Mouse (Mus musculus): Measurements from ENCODE around the gene Tsks. TPM values are rescaled to one million over a fixed set of nuclear protein-coding genes. Genes with fewer than 3 reads are reported as not detected.

Gene Tsks
- total RNA-seq, 2 experiments from 2014 or later, result 2.6 to 2.8 TPM

DNA sequence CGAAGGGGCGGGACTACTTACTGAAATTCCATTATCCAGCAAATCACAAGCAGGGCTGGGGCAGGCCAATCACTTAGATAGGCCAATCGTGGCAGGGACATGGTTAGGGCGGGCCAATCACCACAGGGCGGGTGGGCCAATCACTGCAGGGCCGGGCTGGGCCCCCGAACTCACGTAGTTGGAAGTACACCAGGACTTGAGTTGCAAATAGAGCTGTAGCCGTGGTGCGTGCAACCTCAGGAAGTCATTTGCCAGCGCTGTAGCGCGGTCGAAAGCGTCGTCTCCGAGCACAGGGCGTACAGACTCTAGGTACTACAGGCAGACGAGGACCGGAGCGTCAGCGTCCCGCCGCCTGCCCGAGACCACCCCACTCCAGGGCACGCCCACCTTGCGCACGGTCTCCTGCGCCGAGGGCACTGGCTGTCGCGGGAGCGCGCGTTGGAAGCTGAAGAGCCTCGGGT, 27.3 kb downstream of the Tsks start:
- DNase-seq (ENCODE audit: low spot score in 2 of 2), result peak; percentile 85 to 96
- intact Hi-C loops (cut with DNase I), result loop anchor here (5.0 kb wide), 1 partner anchor 43 kb away; the partner anchor contains the start of gene Ap2a1

DNA sequence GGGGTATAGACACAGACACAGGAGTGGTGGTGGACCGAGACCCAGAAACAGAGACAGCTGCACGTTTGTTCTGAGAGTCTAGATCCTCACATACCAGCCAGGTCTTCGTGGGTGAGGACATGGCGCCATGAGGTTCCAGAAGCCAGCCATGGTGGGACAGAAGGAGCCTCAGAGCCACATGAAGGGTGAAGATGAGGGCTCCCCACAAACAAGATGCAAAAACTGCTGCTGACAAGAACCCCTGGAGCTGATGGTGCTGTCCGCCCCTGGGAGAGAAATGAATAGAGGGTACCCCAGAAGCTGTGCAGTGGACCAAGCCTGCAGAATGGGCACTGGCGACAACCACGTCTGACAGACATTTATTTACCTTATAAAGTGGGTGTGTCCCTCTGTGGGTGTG, 28.1 kb downstream of the Tsks start:
- DNase-seq (ENCODE audit: low spot score in 2 of 2), result no peak
- intact Hi-C loops (cut with DNase I), result loop anchor here (5.0 kb wide), 1 partner anchor 44 kb away; the partner anchor contains the start of gene Ap2a1

- intact Hi-C loops (cut with DNase I), result loop anchor here (5.0 kb wide), 1 partner anchor 46 kb away; the partner anchor contains the start of gene Ap2a1
- DNase-seq (ENCODE audit: low spot score in 2 of 2), result no peak
Observed at GRCm38 (mm10) chr7:44973415-44974130, 30.6 kb downstream of the Tsks start.

DNA sequence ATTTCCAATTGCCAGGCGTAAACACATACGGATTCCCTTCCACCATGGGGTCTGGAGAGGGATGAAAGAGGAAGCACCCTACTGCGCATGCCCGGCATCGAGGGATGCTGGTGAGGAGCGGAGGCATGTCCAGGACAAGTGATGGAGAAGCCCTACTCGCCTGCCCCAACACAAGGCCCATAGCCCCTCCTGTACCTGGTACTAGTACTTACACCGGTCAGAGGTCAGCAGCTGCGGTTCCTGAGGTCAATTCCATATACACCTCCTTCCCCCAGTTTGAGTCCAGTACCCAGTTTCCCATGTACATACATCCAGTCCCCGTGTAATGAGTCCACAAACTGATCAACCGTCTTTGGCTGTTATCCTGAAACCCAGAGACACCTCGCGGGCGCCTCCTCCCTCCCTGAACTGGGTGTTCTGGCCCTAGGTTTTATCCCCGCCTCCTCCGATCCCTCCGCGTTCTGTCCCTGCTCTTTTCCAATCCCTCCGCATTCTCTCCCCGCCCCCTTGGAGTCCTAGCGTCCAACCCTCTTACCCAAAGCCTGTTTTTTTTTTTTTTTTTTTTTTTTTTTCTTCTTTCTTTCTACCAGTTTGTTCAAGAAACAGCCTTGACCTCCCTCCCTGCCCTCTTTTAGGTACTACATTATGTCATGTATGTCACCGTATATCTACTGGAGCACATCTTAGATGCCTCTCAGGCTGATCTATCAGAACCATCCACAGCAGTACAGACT, 31.5 kb downstream of the Tsks start, which contains the start of gene Cpt1c:
Gene Cpt1c (minus strand): TSS at position 469 of the 734 bp plus-strand sequence.
- DNase-seq (ENCODE audit: low spot score in 2 of 2), result peak; percentile 91 to 95
- intact Hi-C loops (cut with DNase I), result loop anchor here (5.0 kb wide), 1 partner anchor 47 kb away; the partner anchor contains the start of gene Ap2a1

DNA sequence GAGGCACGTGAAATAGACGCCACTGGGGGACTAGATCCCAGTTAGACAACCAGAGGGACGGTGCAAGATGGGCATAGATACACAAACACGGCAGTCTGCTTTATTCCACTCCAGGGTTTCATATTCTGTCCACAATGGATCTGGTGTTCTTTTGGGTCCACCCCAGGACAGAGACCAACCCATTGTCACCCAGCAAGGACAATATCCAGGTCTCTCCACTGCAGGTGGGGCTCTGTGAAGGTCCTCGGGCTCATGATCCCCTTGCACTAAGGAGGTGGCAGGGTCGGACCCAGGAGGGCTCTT, 32.1 kb downstream of the Tsks start:
- DNase-seq (ENCODE audit: low spot score in 2 of 2), result no peak
- intact Hi-C loops (cut with DNase I), result no loop called here

DNA sequence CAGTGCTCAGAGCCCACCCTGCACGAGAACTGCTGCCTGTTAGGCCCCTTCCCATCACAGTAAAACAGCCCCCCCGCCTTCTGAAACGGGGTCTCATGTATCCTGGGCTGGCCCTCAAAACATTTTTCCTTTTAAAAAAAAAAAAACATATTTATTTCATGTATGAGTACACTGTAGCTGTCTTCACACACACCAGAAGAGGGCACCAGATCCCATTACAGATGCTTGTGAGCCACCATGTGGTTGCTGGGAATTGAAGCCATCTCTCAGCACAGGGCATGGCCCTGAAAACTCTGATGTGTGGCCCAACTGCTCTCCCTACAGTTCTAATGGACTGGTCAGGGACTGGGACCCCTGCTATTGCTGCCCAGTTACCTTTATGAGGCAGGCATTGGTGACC, 35.3 kb downstream of the Tsks start:
- intact Hi-C loops (cut with DNase I), result no loop called here
- no peak for DNase-seq (ENCODE audit: low spot score in 2 of 2)

DNA sequence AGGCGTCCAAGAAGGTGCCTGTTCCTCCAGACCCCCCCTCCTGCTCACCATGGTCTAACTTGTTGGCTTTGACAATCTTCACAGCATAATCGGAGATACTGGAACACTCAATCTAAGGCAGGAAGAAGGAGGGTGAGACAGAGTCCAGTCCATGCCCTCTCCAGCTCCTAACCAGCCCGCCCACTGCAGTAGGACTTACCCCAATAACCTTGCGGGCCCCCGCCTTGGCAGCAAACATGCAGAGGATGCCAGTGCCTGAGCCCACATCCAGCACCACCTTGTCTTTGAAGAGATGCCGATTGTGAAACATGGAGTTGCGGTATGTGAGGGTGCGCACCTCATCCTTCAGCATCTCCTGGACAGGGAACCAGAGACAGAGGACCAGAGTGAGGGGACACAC, 38.5 kb downstream of the Tsks start:
- intact Hi-C loops (cut with DNase I), result no loop called here
- DNase-seq (ENCODE audit: low spot score in 2 of 2), result no peak

- intact Hi-C loops (cut with DNase I), result no loop called here
- peak; percentile 82 to 88 for DNase-seq (ENCODE audit: low spot score in 2 of 2)
Observed at GRCm38 (mm10) chr7:44983085-44983484, 40.1 kb downstream of the Tsks start.

GRCm38 (mm10) chr7:44983944-44984832, 41.2 kb downstream of the Tsks start:
- intact Hi-C loops (cut with DNase I), result no loop called here
- no peak for DNase-seq (ENCODE audit: low spot score in 2 of 2)

DNA sequence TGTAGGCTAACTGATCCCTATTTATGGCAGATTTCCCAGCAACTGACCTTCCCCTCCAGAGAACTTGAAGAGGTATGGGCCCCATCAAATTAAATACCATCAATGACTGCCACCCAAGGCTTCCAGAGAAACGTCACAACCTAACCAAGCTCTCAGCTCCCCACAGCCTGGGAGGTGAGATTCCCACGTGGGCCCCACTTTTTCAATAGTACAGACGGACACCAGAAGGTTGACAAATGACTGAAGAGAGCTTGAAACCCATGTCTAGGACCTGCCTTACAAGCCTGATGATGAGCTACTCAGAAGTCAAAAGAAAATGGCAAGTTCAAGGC, 41.8 kb downstream of the Tsks start:
- DNase-seq (ENCODE audit: low spot score in 2 of 2), result no peak
- intact Hi-C loops (cut with DNase I), result no loop called here

DNA sequence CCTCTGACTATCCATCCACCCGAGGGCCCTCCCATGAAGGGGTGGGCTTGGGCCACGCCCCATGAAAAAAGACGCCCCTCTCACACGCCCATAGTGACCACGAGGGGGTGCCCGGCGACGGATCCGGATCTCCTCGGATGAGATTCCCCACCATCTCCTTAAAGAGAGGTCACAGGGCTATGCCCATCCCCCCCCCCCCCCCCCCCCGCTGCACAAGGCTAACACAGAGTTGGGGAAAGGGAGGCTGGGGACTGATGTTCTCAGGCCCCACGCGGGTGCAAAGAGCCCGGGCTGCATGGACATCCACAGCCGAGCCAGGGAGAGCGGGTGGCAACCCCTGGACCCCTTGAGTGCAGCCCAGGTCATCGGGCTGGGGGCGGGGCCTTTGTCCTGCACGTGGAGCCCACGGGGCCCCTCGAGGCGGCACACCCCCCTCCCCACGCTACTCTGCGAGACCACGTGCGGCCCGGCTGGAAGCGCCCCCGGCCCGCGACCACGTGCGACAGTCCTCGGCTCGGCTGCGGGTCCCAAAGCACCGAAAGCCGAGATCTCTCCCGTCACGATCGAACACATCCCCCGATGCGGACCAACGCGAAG, 42.7 kb downstream of the Tsks start:
- intact Hi-C loops (cut with DNase I), result no loop called here

GRCm38 (mm10) chr7:44986192-44986878, 43.3 kb downstream of the Tsks start, which contains the start of gene Prmt1:
Gene Prmt1, minus strand, starts transcription at chr7:44986568.
- DNase-seq (ENCODE audit: low spot score in 2 of 2), result peak; percentile 98 to 100

More for the DNA sequence above, 42.7 kb downstream of the Tsks start:
- peak; percentile 61 to 64 for DNase-seq (ENCODE audit: low spot score in 2 of 2)

DNA sequence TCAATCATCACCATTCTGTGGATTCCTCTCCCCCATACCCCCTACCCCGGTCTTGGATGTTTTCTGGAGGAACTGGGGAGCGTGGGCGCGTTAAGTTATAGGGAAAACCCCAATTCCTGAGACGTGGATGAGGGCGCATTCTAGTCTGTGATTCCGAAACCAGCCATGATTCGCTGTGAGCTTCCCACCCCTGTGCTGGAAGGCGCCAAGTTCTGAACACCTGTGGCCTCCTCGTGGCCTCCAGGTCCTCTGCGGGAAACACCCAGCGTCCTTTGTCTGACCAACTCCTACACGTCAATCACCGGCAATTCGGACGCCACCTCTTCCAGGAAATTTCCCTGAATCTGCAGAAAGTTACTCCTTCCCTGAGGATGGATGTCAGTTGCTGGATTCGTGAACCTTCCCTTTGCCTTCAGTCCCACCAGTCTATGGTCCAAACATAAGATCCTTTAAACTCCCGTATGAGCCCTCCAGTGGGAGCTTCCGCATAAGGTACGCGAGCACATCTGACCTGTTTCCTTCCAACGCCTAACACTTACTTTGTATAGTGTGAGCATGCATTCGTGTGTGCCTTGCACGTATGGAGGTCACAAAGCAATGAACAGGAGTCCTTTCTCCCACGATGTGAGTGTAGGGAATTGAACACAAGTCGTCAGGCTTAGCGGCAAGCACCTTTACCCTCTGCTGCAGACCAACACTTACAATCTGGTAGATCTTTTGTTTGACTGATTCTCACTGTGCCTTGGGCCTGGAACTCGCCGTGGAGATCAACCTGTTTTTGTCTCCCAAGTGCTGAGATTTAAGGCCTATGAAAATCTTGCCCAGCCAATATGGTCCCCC, 44.1 kb downstream of the Tsks start:
- DNase-seq (ENCODE audit: low spot score in 2 of 2), result no peak
- intact Hi-C loops (cut with DNase I), result no loop called here

More at GRCm38 (mm10) chr7:44986192-44986878, 43.3 kb downstream of the Tsks start, which contains the start of gene Prmt1:
- intact Hi-C loops (cut with DNase I), result no loop called here

DNA sequence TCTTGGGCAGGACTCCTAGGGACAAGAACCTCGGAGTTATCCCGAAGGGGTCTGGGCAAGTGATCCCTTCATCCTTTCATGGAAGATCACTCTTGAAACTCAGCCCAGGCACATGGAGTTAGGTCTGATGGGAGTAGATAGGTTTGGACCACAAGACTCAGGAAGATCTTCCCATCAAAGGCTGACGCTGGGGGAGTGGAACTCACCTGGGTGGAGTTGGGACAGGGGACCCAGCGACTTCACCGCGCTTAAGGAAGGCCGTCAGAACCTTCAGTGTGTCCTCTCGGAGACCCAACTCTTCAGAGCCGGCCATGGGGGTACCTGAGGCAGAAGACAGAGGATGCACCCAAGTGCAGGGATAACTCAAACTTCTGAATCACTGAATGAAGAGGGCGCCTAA, 53.7 kb downstream of the Tsks start:
- DNase-seq (ENCODE audit: low spot score in 2 of 2), result no peak
- intact Hi-C loops (cut with DNase I), result no loop called here

DNA sequence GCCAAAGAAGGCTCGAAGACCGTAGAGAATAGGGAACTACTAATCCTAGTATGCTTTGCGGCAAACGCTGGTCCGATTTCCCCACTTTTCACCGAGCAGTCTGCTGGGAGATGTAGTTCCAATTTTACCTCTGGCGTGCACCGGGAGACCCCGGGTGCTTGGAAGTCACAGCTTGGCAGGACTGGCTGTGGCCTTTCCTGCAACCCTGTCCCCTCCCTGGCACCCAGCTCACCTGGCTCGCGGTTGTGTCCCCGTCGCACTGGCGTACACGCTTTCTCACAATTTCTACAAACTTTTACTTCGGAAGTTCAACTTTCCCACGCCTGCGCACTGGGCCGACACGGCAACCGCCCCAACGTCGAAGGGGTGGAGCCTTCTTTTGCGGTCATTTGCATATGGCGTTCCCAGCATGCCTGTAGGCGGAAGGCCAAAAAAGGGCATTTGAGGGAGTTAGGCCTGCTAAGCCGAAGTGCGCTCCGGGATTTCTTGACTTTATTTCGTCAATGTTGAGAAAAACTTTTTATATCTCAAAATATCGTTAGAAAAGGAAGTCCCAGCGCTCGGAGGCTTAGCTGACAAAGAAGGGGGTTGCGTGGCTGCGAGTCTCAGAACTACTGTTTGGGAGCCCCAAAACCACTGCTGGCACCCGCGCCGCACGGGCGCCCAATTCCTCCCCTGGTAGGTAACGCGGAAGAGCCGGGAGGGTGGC, 54.4 kb downstream of the Tsks start, which contains the start of gene Irf3:
Gene Irf3 (plus strand): TSS at position 418 of the 709 bp plus-strand sequence.
- DNase-seq (ENCODE audit: low spot score in 2 of 2), result peak; percentile 95 to 97
- intact Hi-C loops (cut with DNase I), result no loop called here

DNA sequence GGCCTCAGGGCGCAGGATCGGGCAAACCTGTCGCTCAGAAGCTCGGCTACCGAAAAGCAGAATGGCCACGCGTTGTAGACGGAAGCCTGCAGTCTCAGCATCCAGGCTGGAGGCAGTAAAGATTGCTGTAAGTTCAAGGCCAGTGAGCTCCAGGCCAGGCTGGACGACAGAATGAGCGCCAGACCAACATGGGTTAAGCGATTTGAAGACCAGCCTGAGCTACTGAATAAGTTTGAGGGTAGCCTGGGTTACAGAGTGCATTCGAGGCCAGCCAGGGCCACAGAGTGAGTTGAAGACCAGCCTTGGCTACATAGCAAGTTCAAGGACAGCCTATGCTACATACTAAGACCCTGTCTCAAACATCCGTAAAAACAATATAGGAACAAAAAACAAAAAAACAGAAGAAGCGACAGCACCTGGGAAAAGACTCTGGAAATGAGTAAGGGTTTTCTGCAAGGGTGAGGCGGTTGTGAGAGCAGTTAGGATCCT, 55.0 kb downstream of the Tsks start:
- no peak for DNase-seq (ENCODE audit: low spot score in 2 of 2)
- intact Hi-C loops (cut with DNase I), result no loop called here

DNA sequence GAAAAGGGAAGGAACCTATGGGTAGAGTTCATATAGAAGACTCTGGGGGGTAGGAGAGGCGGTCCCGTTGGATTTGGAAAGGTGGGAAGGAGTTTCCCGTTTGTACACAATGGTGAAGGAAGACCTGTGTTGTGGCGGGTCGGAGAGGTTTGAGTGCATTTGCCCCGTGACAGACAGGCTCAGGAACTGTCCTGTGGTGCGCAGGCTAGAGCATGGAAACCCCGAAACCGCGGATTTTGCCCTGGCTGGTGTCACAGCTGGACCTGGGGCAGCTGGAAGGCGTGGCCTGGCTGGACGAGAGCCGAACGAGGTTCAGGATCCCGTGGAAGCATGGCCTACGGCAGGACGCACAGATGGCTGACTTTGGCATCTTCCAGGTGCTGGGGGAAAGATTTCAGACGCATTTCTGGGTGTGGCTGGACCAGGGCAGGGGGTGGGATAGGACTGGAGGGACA, 55.5 kb downstream of the Tsks start, which contains the start of gene Bcl2l12:
Gene Bcl2l12 (minus strand): TSS at position 212 of the 455 bp plus-strand sequence.
- intact Hi-C loops (cut with DNase I), result no loop called here
- no peak for DNase-seq (ENCODE audit: low spot score in 2 of 2)
